Mouse (Mus musculus): ENCODE results near the gene Dapk1. TPM values are rescaled to one million over a fixed set of nuclear protein-coding genes. Genes with fewer than 3 reads are reported as not detected.

Dapk1 gene
- polyA plus RNA-seq, 1 experiment from 2014 or later: 16.3 TPM

GRCm38 (mm10) chr13:60760392-60760791, 158.6 kb downstream of the Dapk1 start:
- Histone ChIP-seq H3K4me3 (ENCODE audit: low read depth, low read length) (no peak overlapping the region), H3K9me3 (ENCODE audit: control insufficient read depth, low read length) (no peaks in the 10 kb centered on the region), H3K36me3 (ENCODE audit: control insufficient read depth, insufficient read depth, low read length) (peaks cover 36% of the 10 kb centered on the region), H3K4me1 (ENCODE audit: control insufficient read depth, insufficient read depth, low read length) (no peaks in the 10 kb centered on the region), H3K27me3 (replicated peaks; ENCODE audit: control insufficient read depth, insufficient read depth, low read length) (no peaks in the 10 kb centered on the region), H3K27ac (replicated peaks; ENCODE audit: low read depth, low read length) (no peak overlapping the region), H3K4me2 (ENCODE audit: low read depth, low read length) (no peak overlapping the region), H3K9ac (ENCODE audit: low read depth, low read length) (no peak overlapping the region)
- no peak for ATAC-seq (ENCODE audit: low read depth)
- WGBS: 87% methylated on average over 12 of the region's 12 CpGs
- DNase-seq (ENCODE audit: low spot score): no peak

GRCm38 (mm10) chr13:60761161-60761560, 159.4 kb downstream of the Dapk1 start:
- Histone ChIP-seq H3K9me3 (ENCODE audit: control insufficient read depth, low read length) (no peaks in the 10 kb centered on the region), H3K4me2 (ENCODE audit: low read depth, low read length) (no peak overlapping the region), H3K27ac (replicated peaks; ENCODE audit: low read depth, low read length) (no peak overlapping the region), H3K27me3 (replicated peaks; ENCODE audit: control insufficient read depth, insufficient read depth, low read length) (no peaks in the 10 kb centered on the region), H3K4me3 (ENCODE audit: low read depth, low read length) (no peak overlapping the region), H3K9ac (ENCODE audit: low read depth, low read length) (no peak overlapping the region), H3K36me3 (ENCODE audit: control insufficient read depth, insufficient read depth, low read length) (peaks cover 36% of the 10 kb centered on the region), H3K4me1 (ENCODE audit: control insufficient read depth, insufficient read depth, low read length) (no peaks in the 10 kb centered on the region)
- ATAC-seq (ENCODE audit: low read depth) (no peak), DNase-seq (ENCODE audit: low spot score) (no peak)
- 96% methylated on average over 17 of the region's 17 CpGs for WGBS

GRCm38 (mm10) chr13:60780534-60780933, 178.8 kb downstream of the Dapk1 start:
- Histone ChIP-seq H3K27me3 (replicated peaks; ENCODE audit: control insufficient read depth, insufficient read depth, low read length) (no peaks in the 10 kb centered on the region), H3K9ac (ENCODE audit: low read depth, low read length) (no peak overlapping the region), H3K36me3 (ENCODE audit: control insufficient read depth, insufficient read depth, low read length) (no peaks in the 10 kb centered on the region), H3K27ac (replicated peaks; ENCODE audit: low read depth, low read length) (no peak overlapping the region), H3K9me3 (ENCODE audit: control insufficient read depth, low read length) (no peaks in the 10 kb centered on the region), H3K4me2 (ENCODE audit: low read depth, low read length) (no peak overlapping the region), H3K4me1 (ENCODE audit: control insufficient read depth, insufficient read depth, low read length) (no peaks in the 10 kb centered on the region), H3K4me3 (ENCODE audit: low read depth, low read length) (no peak overlapping the region)
- no peak for ATAC-seq (ENCODE audit: low read depth)
- DNase-seq (ENCODE audit: low spot score): no peak
- WGBS: 84% methylated on average over 3 of the region's 3 CpGs

- no peak overlapping the region for H3K9ac ChIP-seq (ENCODE audit: low read depth, low read length)
- H3K4me3 ChIP-seq (ENCODE audit: low read depth, low read length): no peak overlapping the region
- no peak overlapping the region for H3K27ac ChIP-seq (replicated peaks; ENCODE audit: low read depth, low read length)
- no peaks in the 10 kb centered on the region for H3K27me3 ChIP-seq (replicated peaks; ENCODE audit: control insufficient read depth, insufficient read depth, low read length)
- WGBS: 88% methylated on average over 7 of the region's 7 CpGs
- DNase-seq (ENCODE audit: low spot score): no peak
- H3K9me3 ChIP-seq (ENCODE audit: control insufficient read depth, low read length): no peaks in the 10 kb centered on the region
- no peaks in the 10 kb centered on the region for H3K4me1 ChIP-seq (ENCODE audit: control insufficient read depth, insufficient read depth, low read length)
- ATAC-seq (ENCODE audit: low read depth): no peak
- H3K36me3 ChIP-seq (ENCODE audit: control insufficient read depth, insufficient read depth, low read length): no peaks in the 10 kb centered on the region
- no peak overlapping the region for H3K4me2 ChIP-seq (ENCODE audit: low read depth, low read length)
Observed at GRCm38 (mm10) chr13:60783301-60783700, 181.6 kb downstream of the Dapk1 start.

- H3K27ac ChIP-seq (replicated peaks; ENCODE audit: low read depth, low read length): no peak within 1 kb of the TSS
- H3K4me2 ChIP-seq (ENCODE audit: low read depth, low read length): no peak within 1 kb of the TSS
- ATAC-seq (ENCODE audit: low read depth) (no peak), DNase-seq (ENCODE audit: low spot score) (no peak)
- no peak within 1 kb of the TSS for H3K4me3 ChIP-seq (ENCODE audit: low read depth, low read length)
- H3K27me3 ChIP-seq (replicated peaks; ENCODE audit: control insufficient read depth, insufficient read depth, low read length): no peaks in the 10 kb centered on the region
- H3K9ac ChIP-seq (ENCODE audit: low read depth, low read length): no peak within 1 kb of the TSS
- no peaks in the 10 kb centered on the region for H3K36me3 ChIP-seq (ENCODE audit: control insufficient read depth, insufficient read depth, low read length)
- no peaks in the 10 kb centered on the region for H3K9me3 ChIP-seq (ENCODE audit: control insufficient read depth, low read length)
- H3K4me1 ChIP-seq (ENCODE audit: control insufficient read depth, insufficient read depth, low read length): no peaks in the 10 kb centered on the region
Observed at GRCm38 (mm10) chr13:60786264-60786663, 184.5 kb downstream of the Dapk1 start, which contains the start of gene BC051665. Gene BC051665, minus strand, starts transcription at chr13:60786364.

- Histone ChIP-seq H3K27ac (replicated peaks; ENCODE audit: low read depth, low read length) (no peak overlapping the region), H3K4me3 (ENCODE audit: low read depth, low read length) (no peak overlapping the region), H3K4me2 (ENCODE audit: low read depth, low read length) (no peak overlapping the region), H3K36me3 (ENCODE audit: control insufficient read depth, insufficient read depth, low read length) (no peaks in the 10 kb centered on the region), H3K9me3 (ENCODE audit: control insufficient read depth, low read length) (no peaks in the 10 kb centered on the region), H3K9ac (ENCODE audit: low read depth, low read length) (no peak overlapping the region), H3K4me1 (ENCODE audit: control insufficient read depth, insufficient read depth, low read length) (no peaks in the 10 kb centered on the region), H3K27me3 (replicated peaks; ENCODE audit: control insufficient read depth, insufficient read depth, low read length) (no peaks in the 10 kb centered on the region)
- WGBS: 60% methylated on average over 1 of the region's 1 CpGs
- ATAC-seq (ENCODE audit: low read depth) (no peak), DNase-seq (ENCODE audit: low spot score) (no peak)
Observed at GRCm38 (mm10) chr13:60789466-60789865, 187.7 kb downstream of the Dapk1 start.

GRCm38 (mm10) chr13:60802749-60803148, 201.0 kb downstream of the Dapk1 start, which contains the start of gene Ctsll3:
Gene Ctsll3, minus strand, starts transcription at chr13:60802849.
- no peak within 1 kb of the TSS for H3K27ac ChIP-seq (replicated peaks; ENCODE audit: low read depth, low read length)
- H3K36me3 ChIP-seq (ENCODE audit: control insufficient read depth, insufficient read depth, low read length): no peaks in the 10 kb centered on the region
- 79% methylated on average over 1 of the region's 1 CpGs for WGBS
- H3K4me1 ChIP-seq (ENCODE audit: control insufficient read depth, insufficient read depth, low read length): no peaks in the 10 kb centered on the region
- no peak for DNase-seq (ENCODE audit: low spot score)
- H3K4me2 ChIP-seq (ENCODE audit: low read depth, low read length): no peak within 1 kb of the TSS
- H3K9ac ChIP-seq (ENCODE audit: low read depth, low read length): no peak within 1 kb of the TSS
- ATAC-seq (ENCODE audit: low read depth): no peak
- no peaks in the 10 kb centered on the region for H3K9me3 ChIP-seq (ENCODE audit: control insufficient read depth, low read length)
- H3K27me3 ChIP-seq (replicated peaks; ENCODE audit: control insufficient read depth, insufficient read depth, low read length): no peaks in the 10 kb centered on the region
- no peak within 1 kb of the TSS for H3K4me3 ChIP-seq (ENCODE audit: low read depth, low read length)

GRCm38 (mm10) chr13:60809690-60810089, 207.9 kb downstream of the Dapk1 start:
- Histone ChIP-seq H3K4me2 (ENCODE audit: low read depth, low read length) (no peak overlapping the region), H3K9ac (ENCODE audit: low read depth, low read length) (no peak overlapping the region), H3K4me1 (ENCODE audit: control insufficient read depth, insufficient read depth, low read length) (no peaks in the 10 kb centered on the region), H3K9me3 (ENCODE audit: control insufficient read depth, low read length) (no peaks in the 10 kb centered on the region), H3K27ac (replicated peaks; ENCODE audit: low read depth, low read length) (no peak overlapping the region), H3K27me3 (replicated peaks; ENCODE audit: control insufficient read depth, insufficient read depth, low read length) (no peaks in the 10 kb centered on the region), H3K4me3 (ENCODE audit: low read depth, low read length) (no peak overlapping the region), H3K36me3 (ENCODE audit: control insufficient read depth, insufficient read depth, low read length) (no peaks in the 10 kb centered on the region)
- DNase-seq (ENCODE audit: low spot score) (no peak), ATAC-seq (ENCODE audit: low read depth) (no peak)
- WGBS: 81% methylated on average over 2 of the region's 2 CpGs

- DNase-seq (ENCODE audit: low spot score) (no peak), ATAC-seq (ENCODE audit: low read depth) (no peak)
- H3K27me3 ChIP-seq (replicated peaks; ENCODE audit: control insufficient read depth, insufficient read depth, low read length): no peaks in the 10 kb centered on the region
- no peaks in the 10 kb centered on the region for H3K4me1 ChIP-seq (ENCODE audit: control insufficient read depth, insufficient read depth, low read length)
- no peaks in the 10 kb centered on the region for H3K36me3 ChIP-seq (ENCODE audit: control insufficient read depth, insufficient read depth, low read length)
- H3K27ac ChIP-seq (replicated peaks; ENCODE audit: low read depth, low read length): no peak overlapping the region
- H3K9ac ChIP-seq (ENCODE audit: low read depth, low read length): no peak overlapping the region
- WGBS: 85% methylated on average over 6 of the region's 6 CpGs
- H3K4me3 ChIP-seq (ENCODE audit: low read depth, low read length): no peak overlapping the region
- H3K4me2 ChIP-seq (ENCODE audit: low read depth, low read length): no peak overlapping the region
- H3K9me3 ChIP-seq (ENCODE audit: control insufficient read depth, low read length): no peaks in the 10 kb centered on the region
Observed at GRCm38 (mm10) chr13:60812768-60813167, 211.0 kb downstream of the Dapk1 start.
